Mouse (Mus musculus): ENCODE data around the gene Spsb3. TPM values are rescaled to one million over a fixed set of nuclear protein-coding genes. Genes with fewer than 3 reads are reported as not detected.

Gene Spsb3
- 19.7 and 24.6 TPM in 2 replicates for total RNA-seq (2017)

- peak; percentile 93 for ATAC-seq (ENCODE audit: extremely low read depth, insufficient number of reproducible peaks, low FRiP score, poor library complexity, severe bottlenecking)
Measured at GRCm38 (mm10) chr17:24886134-24886931, at the start of gene Spsb3, which contains the start of gene Nubp2. Spsb3 (plus strand) TSS chr17:24886643. Nubp2 (minus strand) TSS chr17:24886349.

GRCm38 (mm10) chr17:24839842-24840241, 46.6 kb upstream of the Spsb3 start, which contains the start of gene Hagh:
Hagh (plus strand) TSS chr17:24840143.
- no peak for ATAC-seq (ENCODE audit: extremely low read depth, insufficient number of reproducible peaks, low FRiP score, poor library complexity, severe bottlenecking)

GRCm38 (mm10) chr17:24840341-24840740, 46.1 kb upstream of the Spsb3 start:
- ATAC-seq (ENCODE audit: extremely low read depth, insufficient number of reproducible peaks, low FRiP score, poor library complexity, severe bottlenecking), result no peak

- ATAC-seq (ENCODE audit: extremely low read depth, insufficient number of reproducible peaks, low FRiP score, poor library complexity, severe bottlenecking), result peak; percentile 39; the same call in 1 of the 2 replicates
Measured at GRCm38 (mm10) chr17:24841133-24841532, 45.3 kb upstream of the Spsb3 start.

- ATAC-seq (ENCODE audit: extremely low read depth, insufficient number of reproducible peaks, low FRiP score, poor library complexity, severe bottlenecking), result no peak
Measured at GRCm38 (mm10) chr17:24842631-24843030, 43.8 kb upstream of the Spsb3 start.

GRCm38 (mm10) chr17:24844525-24844924, 41.9 kb upstream of the Spsb3 start:
- no peak for ATAC-seq (ENCODE audit: extremely low read depth, insufficient number of reproducible peaks, low FRiP score, poor library complexity, severe bottlenecking)

- no peak for ATAC-seq (ENCODE audit: extremely low read depth, insufficient number of reproducible peaks, low FRiP score, poor library complexity, severe bottlenecking)
Measured at GRCm38 (mm10) chr17:24847386-24847785, 39.1 kb upstream of the Spsb3 start.

GRCm38 (mm10) chr17:24848600-24849031, 37.8 kb upstream of the Spsb3 start:
- ATAC-seq (ENCODE audit: extremely low read depth, insufficient number of reproducible peaks, low FRiP score, poor library complexity, severe bottlenecking), result no peak

- no peak; the same call in 1 of the 2 replicates for ATAC-seq (ENCODE audit: extremely low read depth, insufficient number of reproducible peaks, low FRiP score, poor library complexity, severe bottlenecking)
Measured at GRCm38 (mm10) chr17:24849733-24850064, 36.7 kb upstream of the Spsb3 start.

GRCm38 (mm10) chr17:24850065-24850772, 36.2 kb upstream of the Spsb3 start, which contains the start of gene Fahd1:
Fahd1 (minus strand) TSS chr17:24850364.
- peak; percentile 95 for ATAC-seq (ENCODE audit: extremely low read depth, insufficient number of reproducible peaks, low FRiP score, poor library complexity, severe bottlenecking)

- ATAC-seq (ENCODE audit: extremely low read depth, insufficient number of reproducible peaks, low FRiP score, poor library complexity, severe bottlenecking), result no peak
Measured at GRCm38 (mm10) chr17:24850773-24851127, 35.7 kb upstream of the Spsb3 start.

GRCm38 (mm10) chr17:24851381-24852125, 34.9 kb upstream of the Spsb3 start:
- no peak for ATAC-seq (ENCODE audit: extremely low read depth, insufficient number of reproducible peaks, low FRiP score, poor library complexity, severe bottlenecking)

GRCm38 (mm10) chr17:24855838-24856464, 30.5 kb upstream of the Spsb3 start:
- no peak for ATAC-seq (ENCODE audit: extremely low read depth, insufficient number of reproducible peaks, low FRiP score, poor library complexity, severe bottlenecking)

- no peak for ATAC-seq (ENCODE audit: extremely low read depth, insufficient number of reproducible peaks, low FRiP score, poor library complexity, severe bottlenecking)
Measured at GRCm38 (mm10) chr17:24856589-24856988, 29.9 kb upstream of the Spsb3 start.

- no peak for ATAC-seq (ENCODE audit: extremely low read depth, insufficient number of reproducible peaks, low FRiP score, poor library complexity, severe bottlenecking)
Measured at GRCm38 (mm10) chr17:24857831-24858470, 28.5 kb upstream of the Spsb3 start.

- no peak for ATAC-seq (ENCODE audit: extremely low read depth, insufficient number of reproducible peaks, low FRiP score, poor library complexity, severe bottlenecking)
Measured at GRCm38 (mm10) chr17:24858967-24859366, 27.5 kb upstream of the Spsb3 start.

- ATAC-seq (ENCODE audit: extremely low read depth, insufficient number of reproducible peaks, low FRiP score, poor library complexity, severe bottlenecking), result no peak
Measured at GRCm38 (mm10) chr17:24860076-24860475, 26.4 kb upstream of the Spsb3 start.

GRCm38 (mm10) chr17:24861785-24862184, 24.7 kb upstream of the Spsb3 start:
- ATAC-seq (ENCODE audit: extremely low read depth, insufficient number of reproducible peaks, low FRiP score, poor library complexity, severe bottlenecking), result no peak

GRCm38 (mm10) chr17:24865776-24866175, 20.7 kb upstream of the Spsb3 start, which contains the start of gene Igfals:
Igfals (plus strand) TSS chr17:24865997.
- ATAC-seq (ENCODE audit: extremely low read depth, insufficient number of reproducible peaks, low FRiP score, poor library complexity, severe bottlenecking), result no peak
